7 mouse cellular contexts compared by ENCODE assay signal in the genomic region with DNA sequence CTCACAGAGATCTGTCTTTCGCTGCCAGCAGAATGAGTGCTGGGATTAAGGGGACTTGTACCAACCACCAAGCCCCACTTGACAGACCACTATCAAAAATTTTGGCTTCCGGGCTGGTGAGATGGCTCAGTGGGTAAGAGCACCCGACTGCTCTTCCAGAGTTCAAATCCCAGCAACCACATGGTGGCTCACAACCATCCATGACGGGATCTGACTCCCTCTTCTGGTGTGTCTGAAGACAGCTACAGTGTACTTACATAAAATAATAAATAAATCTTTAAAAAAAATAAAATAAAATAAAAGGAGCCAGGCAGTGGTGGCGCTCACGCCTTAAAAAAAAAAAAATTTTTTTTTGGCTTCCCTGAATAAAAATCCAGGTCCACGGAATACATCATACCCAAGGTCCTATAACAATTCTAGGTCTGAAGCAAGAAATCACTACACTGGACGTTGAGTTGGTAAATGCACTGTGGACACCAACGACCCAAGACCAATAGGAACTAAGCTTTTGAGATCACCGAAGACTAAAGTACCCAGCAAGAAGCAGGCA. TPM values are rescaled to one million over a fixed set of nuclear protein-coding genes. Genes with fewer than 3 reads are reported as not detected.
DNase-seq lines count a peak whose midpoint lies in the region; ATAC-seq and TF ChIP-seq lines count a peak whose summit lies in the region.

No protein-coding gene starts in this region.

- peak overlapping the region; percentile 87 for H3K4me2 ChIP-seq in forebrain, embryonic 12.5 days
- peak overlapping the region; percentile 97 for H3K4me2 ChIP-seq in intestine, embryonic 16.5 days (ENCODE audit: low read depth, low read length)
- peak overlapping the region; percentile 72 for H3K4me2 ChIP-seq in neural tube, embryonic 14.5 days (ENCODE audit: low read depth, low read length)

- peak; percentile 1; the same call in 1 of the 2 replicates for ATAC-seq in forebrain, embryonic 12.5 days (ENCODE audit: low FRiP score)
- ATAC-seq in intestine, embryonic 16.5 days = no peak
- ATAC-seq in neural tube, embryonic 14.5 days (ENCODE audit: low read depth) = peak; percentile 22; the same call in 1 of the 2 replicates

- H3K27me3 ChIP-seq in forebrain, embryonic 12.5 days = no peaks in the 10 kb centered on the region
- H3K27me3 ChIP-seq in intestine, embryonic 16.5 days (replicated peaks; ENCODE audit: control insufficient read depth, insufficient read depth, low read length) = no peaks in the 10 kb centered on the region
- H3K27me3 ChIP-seq in neural tube, embryonic 14.5 days (ENCODE audit: control insufficient read depth, insufficient read depth, low read length) = no peaks in the 10 kb centered on the region

- no peak for TF ChIP-seq CTCF in lung, adult 2 months (IDR thresholded peaks at IDR 0.05; ENCODE audit: insufficient read depth, low read length)

- no peak for DNase-seq in lung, adult 2 months
- DNase-seq in lung, postnatal 4 days = no peak
- DNase-seq in thymus, adult 18-20 months = no peak
- no peak for DNase-seq in layer of hippocampus, adult 9-11 months

- peaks cover 7% of the 10 kb centered on the region; the same call in 1 of the 2 replicates for H3K4me1 ChIP-seq in lung, adult 2 months (ENCODE audit: control insufficient read depth, insufficient read depth, low read length)
- peaks cover 8% of the 10 kb centered on the region for H3K4me1 ChIP-seq in forebrain, embryonic 12.5 days
- H3K4me1 ChIP-seq in intestine, embryonic 16.5 days (ENCODE audit: control insufficient read depth, insufficient read depth, low read length) = peaks cover 6% of the 10 kb centered on the region; the same call in 1 of the 2 replicates
- no peaks in the 10 kb centered on the region for H3K4me1 ChIP-seq in neural tube, embryonic 14.5 days (ENCODE audit: control insufficient read depth, insufficient read depth, low read length)

- no peak overlapping the region for H3K27ac ChIP-seq in forebrain, embryonic 12.5 days
- H3K27ac ChIP-seq in intestine, embryonic 16.5 days (ENCODE audit: low read length) = no peak overlapping the region
- H3K27ac ChIP-seq in neural tube, embryonic 14.5 days (ENCODE audit: low read depth, low read length) = peak overlapping the region; percentile 84; the same call in 1 of the 2 replicates

- H3K4me3 ChIP-seq in lung, adult 2 months (replicated peaks; ENCODE audit: extremely low read depth, low read depth, low read length) = peak overlapping the region; percentile 72
- peak overlapping the region; percentile 54 for H3K4me3 ChIP-seq in forebrain, embryonic 12.5 days (replicated peaks)
- H3K4me3 ChIP-seq in intestine, embryonic 16.5 days (ENCODE audit: low read length) = peak overlapping the region; percentile 69
- peak overlapping the region; percentile 66 for H3K4me3 ChIP-seq in neural tube, embryonic 14.5 days (ENCODE audit: low read depth, low read length)

- 44% methylated on average over 10 of the region's 10 CpGs for WGBS in lung, adult 2 months
- 46% methylated on average over 10 of the region's 10 CpGs for WGBS in forebrain, embryonic 12.5 days
- WGBS in intestine, embryonic 16.5 days = 43% methylated on average over 10 of the region's 10 CpGs
- 45% methylated on average over 10 of the region's 10 CpGs for WGBS in neural tube, embryonic 14.5 days

- TF ChIP-seq POLR2A in lung, adult 2 months (IDR thresholded peaks at IDR 0.05; ENCODE audit: borderline replicate concordance, extremely low read depth, low read depth, low read length) = no peak

- no peaks in the 10 kb centered on the region for H3K36me3 ChIP-seq in forebrain, embryonic 12.5 days (replicated peaks)
- H3K36me3 ChIP-seq in intestine, embryonic 16.5 days (ENCODE audit: control insufficient read depth, insufficient read depth, low read length) = no peaks in the 10 kb centered on the region
- H3K36me3 ChIP-seq in neural tube, embryonic 14.5 days (ENCODE audit: control insufficient read depth, insufficient read depth, low read length) = no peaks in the 10 kb centered on the region

- H3K9me3 ChIP-seq in forebrain, embryonic 12.5 days = no peaks in the 10 kb centered on the region
- H3K9me3 ChIP-seq in intestine, embryonic 16.5 days (ENCODE audit: control insufficient read depth, low read length) = no peaks in the 10 kb centered on the region
- no peaks in the 10 kb centered on the region for H3K9me3 ChIP-seq in neural tube, embryonic 14.5 days (ENCODE audit: control insufficient read depth, low read length)

- H3K9ac ChIP-seq in forebrain, embryonic 12.5 days = no peak overlapping the region
- H3K9ac ChIP-seq in intestine, embryonic 16.5 days (ENCODE audit: low read depth, low read length) = no peak overlapping the region; the same call in 1 of the 2 replicates
- peak overlapping the region; percentile 74; the same call in 1 of the 2 replicates for H3K9ac ChIP-seq in neural tube, embryonic 14.5 days (replicated peaks; ENCODE audit: low read depth, low read length)

RNA-seq across cellular contexts. Expression of gene Zfp964, which starts 0.4 kb away (rescaled TPM):
- 0.66 and 0.86 TPM in 2 replicates for polyA plus RNA-seq in lung, adult 2 months (2012; rRNA removed)
- polyA plus RNA-seq in forebrain, embryonic 12.5 days (2016; fragmentation: Nextera tagmentation; extraction: Ambion mirVana) = 2.3 and 2.4 TPM in 2 replicates
- polyA plus RNA-seq in intestine, embryonic 16.5 days (2015; fragmentation: Nextera tagmentation; extraction: Ambion mirVana) = 0.84 and 1.2 TPM in 2 replicates
- 3.0 and 3.1 TPM in 2 replicates for polyA plus RNA-seq in neural tube, embryonic 14.5 days (2014; fragmentation: Nextera tagmentation; extraction: Ambion mirVana)

RNA-seq across cellular contexts. Expression of gene Zfp868, which starts 28.5 kb away (rescaled TPM):
- polyA plus RNA-seq in lung, adult 2 months (2012; rRNA removed) = 3.3 and 7.0 TPM in 2 replicates
- 38.5 and 39.8 TPM in 2 replicates for polyA plus RNA-seq in forebrain, embryonic 12.5 days (2016; fragmentation: Nextera tagmentation; extraction: Ambion mirVana)
- polyA plus RNA-seq in intestine, embryonic 16.5 days (2015; fragmentation: Nextera tagmentation; extraction: Ambion mirVana) = 15.1 and 16.4 TPM in 2 replicates
- polyA plus RNA-seq in neural tube, embryonic 14.5 days (2014; fragmentation: Nextera tagmentation; extraction: Ambion mirVana) = 44.1 and 44.9 TPM in 2 replicates

RNA-seq across cellular contexts. Expression of gene Zfp869, which starts 56.6 kb away (rescaled TPM):
- 2.4 and 4.7 TPM in 2 replicates for polyA plus RNA-seq in lung, adult 2 months (2012; rRNA removed)
- 32.1 and 32.3 TPM in 2 replicates for polyA plus RNA-seq in forebrain, embryonic 12.5 days (2016; fragmentation: Nextera tagmentation; extraction: Ambion mirVana)
- 21.6 and 23.2 TPM in 2 replicates for polyA plus RNA-seq in intestine, embryonic 16.5 days (2015; fragmentation: Nextera tagmentation; extraction: Ambion mirVana)
- 29.3 and 30.3 TPM in 2 replicates for polyA plus RNA-seq in neural tube, embryonic 14.5 days (2014; fragmentation: Nextera tagmentation; extraction: Ambion mirVana)
